Mouse (Mus musculus) testis, adult 2 months (tissue): Measurements from ENCODE around the gene Daxx.

Source experiments
- CTCF ChIP-seq: fragments of 200-500 bp; IDR thresholded peaks from 2 replicates; pipeline ENCODE4 v1.5.1; 2012; ENCODE audit warnings: low read depth, mild to moderate bottlenecking, inconsistent platforms, low read length, moderate library complexity; ENCODE audit not compliant: control insufficient read depth, insufficient read depth, insufficient replicate concordance
- POLR2A ChIP-seq: fragments of 200-500 bp; IDR thresholded peaks from 2 replicates; pipeline ENCODE4 v1.6.1; 2012; ENCODE audit warnings: low read depth, mild to moderate bottlenecking, inconsistent platforms, low read length, moderate library complexity; ENCODE audit not compliant: control insufficient read depth

- TF ChIP-seq POLR2A (no peak), CTCF (no peak)
Measured at GRCm38 (mm10) chr17:33900281-33900988, 8.8 kb upstream of the Daxx start.
